Mouse (Mus musculus) heart, adult 9 months (tissue): ENCODE data around the gene Dph3.
"Not testable (repeated sequence)": the region's sequence is repeated elsewhere in the genome, so short reads cannot be mapped to it uniquely, and the experiment has no call there.

ENCODE experiments used
- DNase-seq, 2 experiments: peaks; one replicate each; pipeline ENCODE4 v3.0.0; 2022; ENCODE audit warnings: low spot score in 2 of 2

The Dph3 gene

GRCm38 (mm10) chr14:32085486-32086201, at the start of gene Dph3:
Dph3 (minus strand) TSS chr14:32085729.
- peak; percentile 99 for DNase-seq

- peak; percentile 8 to 18 for DNase-seq
These were observed 48.8 kb upstream of the Dph3 start for GRCm38 (mm10) chr14:32134293-32134692.

- DNase-seq = no peak
These were observed 46.3 kb upstream of the Dph3 start for GRCm38 (mm10) chr14:32131836-32132235.

- DNase-seq = no peak
These were observed 42.9 kb upstream of the Dph3 start for GRCm38 (mm10) chr14:32128409-32128808.

GRCm38 (mm10) chr14:32125256-32125655, 39.7 kb upstream of the Dph3 start:
- not testable (repeated sequence) for DNase-seq

GRCm38 (mm10) chr14:32124261-32124660, 38.7 kb upstream of the Dph3 start:
- DNase-seq = no peak

GRCm38 (mm10) chr14:32121920-32122315, 36.4 kb upstream of the Dph3 start:
- no peak for DNase-seq

- DNase-seq = no peak
These were observed 35.7 kb upstream of the Dph3 start for GRCm38 (mm10) chr14:32120940-32121919.

- DNase-seq = not testable (repeated sequence)
These were observed 26.6 kb upstream of the Dph3 start for GRCm38 (mm10) chr14:32112124-32112523.

- no peak for DNase-seq
These were observed 21.4 kb upstream of the Dph3 start for GRCm38 (mm10) chr14:32106911-32107310.

GRCm38 (mm10) chr14:32105663-32106062, 20.1 kb upstream of the Dph3 start:
- DNase-seq = no peak

- DNase-seq = no peak
These were observed 18.0 kb upstream of the Dph3 start for GRCm38 (mm10) chr14:32103556-32103955.

GRCm38 (mm10) chr14:32098951-32099350, 13.4 kb upstream of the Dph3 start:
- DNase-seq = peak in 1 of 2 experiments; percentile 19

- DNase-seq = no peak
These were observed 12.2 kb upstream of the Dph3 start for GRCm38 (mm10) chr14:32097691-32098090.

- DNase-seq = no peak
These were observed 11.2 kb upstream of the Dph3 start for GRCm38 (mm10) chr14:32096740-32097139.

- DNase-seq = no peak
These were observed 10.1 kb upstream of the Dph3 start for GRCm38 (mm10) chr14:32095646-32096045.

- peak; percentile 22 to 29 for DNase-seq
These were observed 8.1 kb upstream of the Dph3 start for GRCm38 (mm10) chr14:32093500-32094117.

- no peak for DNase-seq
These were observed 7.5 kb upstream of the Dph3 start for GRCm38 (mm10) chr14:32093018-32093417.

GRCm38 (mm10) chr14:32091704-32092103, 6.2 kb upstream of the Dph3 start:
- no peak for DNase-seq

- DNase-seq = peak; percentile 39 to 50
These were observed 5.6 kb upstream of the Dph3 start for GRCm38 (mm10) chr14:32091124-32091523.

GRCm38 (mm10) chr14:32087584-32088248, 2.2 kb upstream of the Dph3 start:
- not testable (repeated sequence) for DNase-seq

GRCm38 (mm10) chr14:32086226-32086625, 697 bp upstream of the Dph3 start:
- DNase-seq = no peak
